Mouse (Mus musculus): ENCODE measurements around the gene Cacng2.

The Cacng2 gene

DNA sequence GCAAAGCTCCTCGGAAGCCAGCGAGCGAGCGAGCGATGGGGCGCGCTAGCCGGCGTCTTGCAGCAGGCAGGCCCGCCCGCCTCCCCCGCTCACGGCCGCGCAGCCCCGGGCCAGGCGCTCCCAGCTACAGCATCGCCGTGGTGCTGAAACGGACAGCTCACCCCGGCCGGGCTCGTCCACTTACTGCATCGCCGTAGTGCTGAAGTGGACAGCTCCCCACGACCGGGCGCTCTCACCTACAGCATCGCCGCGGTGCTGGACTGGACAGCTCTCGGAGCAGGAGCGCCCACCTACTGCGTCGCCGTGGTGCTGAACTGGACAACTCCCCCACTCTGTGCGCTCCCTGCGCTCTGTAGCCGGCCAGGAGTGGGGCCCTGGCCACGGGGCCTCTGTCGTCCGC, at the start of gene Cacng2:
TSS of gene Cacng2 (minus strand) at position 325 of the 400 bp plus-strand sequence.
- in situ Hi-C loops (cut with MboI, MseI) = no loop called here

DNA sequence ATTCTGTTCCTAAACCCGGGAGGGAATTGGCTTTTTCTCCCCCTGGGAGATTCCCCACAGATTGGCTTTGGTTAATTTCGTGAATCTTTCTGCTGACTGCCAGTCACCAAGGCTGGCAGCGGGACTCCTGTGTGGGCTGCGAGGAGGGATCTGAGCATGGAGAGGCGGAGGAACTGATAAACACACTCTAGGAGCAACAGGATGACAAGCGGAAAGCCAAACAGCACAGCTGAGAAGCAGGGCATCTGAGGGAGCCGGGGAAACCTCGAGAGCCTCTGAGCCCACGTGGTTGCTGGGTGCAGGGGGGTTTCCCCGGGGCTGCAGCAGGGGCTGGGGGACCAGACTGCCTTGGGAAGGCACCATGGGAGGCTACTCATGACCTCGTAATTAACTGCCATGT, 49.7 kb upstream of the Cacng2 start:
- in situ Hi-C loops (cut with MboI, MseI) = no loop called here

DNA sequence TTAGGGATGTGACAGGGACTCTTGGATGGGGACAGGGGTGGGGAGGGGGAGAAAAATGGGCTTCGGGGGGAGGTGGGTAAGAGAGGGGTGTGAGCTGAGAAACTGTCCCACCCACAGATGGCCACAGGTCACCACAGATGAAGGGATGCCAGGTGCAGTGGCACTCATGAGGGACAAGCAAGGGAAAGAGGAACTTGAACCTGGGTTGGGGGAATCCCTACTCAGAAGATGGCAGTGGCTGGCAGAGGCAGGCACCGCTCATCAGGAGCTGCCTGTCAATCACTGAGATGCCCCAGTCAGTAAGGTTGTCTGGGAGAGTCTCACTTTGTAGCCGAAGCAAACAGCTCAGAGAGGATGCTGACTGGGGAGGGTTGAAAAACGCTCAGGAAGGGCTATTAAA, 45.5 kb upstream of the Cacng2 start:
- in situ Hi-C loops (cut with MboI, MseI) = no loop called here

DNA sequence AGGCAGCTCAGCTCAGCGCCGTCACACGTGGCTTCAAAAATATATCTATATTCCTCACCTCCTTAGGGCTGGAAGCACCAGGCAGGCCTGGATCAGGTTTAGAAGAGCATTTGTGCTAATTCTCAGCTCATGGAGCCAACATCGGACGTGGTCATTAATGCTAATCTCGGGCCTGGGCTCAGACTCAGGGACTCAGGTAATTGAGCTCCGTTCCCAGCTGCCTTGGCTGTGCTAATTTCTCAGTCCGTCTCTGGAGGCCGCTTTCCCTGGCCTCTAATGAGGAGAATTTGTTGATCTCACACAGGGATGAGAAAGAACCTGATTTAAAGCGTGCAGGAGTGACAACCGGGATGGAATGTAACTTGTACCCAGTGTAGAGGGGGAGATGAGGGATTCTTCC, 44.6 kb upstream of the Cacng2 start:
- in situ Hi-C loops (cut with MboI, MseI) = no loop called here

DNA sequence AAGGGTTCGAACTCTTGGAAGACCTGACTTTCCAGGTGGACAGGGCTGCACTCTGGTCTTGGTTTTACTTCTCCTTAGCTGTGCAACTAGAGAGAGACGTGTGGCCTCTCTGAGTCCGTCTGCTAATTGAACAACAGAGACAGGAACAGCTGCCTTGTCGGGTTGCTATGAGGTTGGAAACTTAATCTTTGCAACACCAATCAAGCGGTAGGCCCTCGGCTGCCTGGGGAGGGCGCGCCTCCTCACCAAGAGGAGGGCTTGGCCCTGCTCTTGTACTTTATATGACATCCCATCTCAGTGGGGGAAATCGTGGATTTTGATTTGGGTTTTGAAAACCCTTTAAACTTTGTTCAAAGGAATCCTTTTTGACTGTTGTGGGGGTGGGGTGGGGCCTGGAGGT, 42.1 kb upstream of the Cacng2 start:
- in situ Hi-C loops (cut with MboI, MseI) = no loop called here

DNA sequence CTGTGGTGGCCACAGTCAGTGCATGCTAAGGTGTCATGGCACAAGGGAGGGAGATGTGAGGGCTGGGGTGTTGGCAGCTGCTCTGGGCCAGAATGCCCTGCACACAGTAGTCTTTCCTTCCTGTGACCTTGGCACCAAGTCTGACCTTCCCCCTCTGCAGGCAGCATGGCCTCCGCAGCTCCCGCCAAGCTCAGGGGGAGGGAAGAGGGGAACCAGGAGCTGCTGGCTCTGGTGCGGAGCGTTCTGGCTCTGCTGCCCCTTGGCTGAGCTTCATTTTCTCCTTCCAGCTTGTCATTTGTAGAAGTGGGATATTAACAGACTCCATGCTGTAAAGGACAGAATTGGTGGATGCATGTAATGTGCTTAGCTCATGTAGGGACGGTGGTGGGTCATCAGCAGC, 38.5 kb upstream of the Cacng2 start:
- in situ Hi-C loops (cut with MboI, MseI) = loop anchor here (10.0 kb wide), 1 partner anchor 1754 kb away; no protein-coding TSS in a partner anchor

DNA sequence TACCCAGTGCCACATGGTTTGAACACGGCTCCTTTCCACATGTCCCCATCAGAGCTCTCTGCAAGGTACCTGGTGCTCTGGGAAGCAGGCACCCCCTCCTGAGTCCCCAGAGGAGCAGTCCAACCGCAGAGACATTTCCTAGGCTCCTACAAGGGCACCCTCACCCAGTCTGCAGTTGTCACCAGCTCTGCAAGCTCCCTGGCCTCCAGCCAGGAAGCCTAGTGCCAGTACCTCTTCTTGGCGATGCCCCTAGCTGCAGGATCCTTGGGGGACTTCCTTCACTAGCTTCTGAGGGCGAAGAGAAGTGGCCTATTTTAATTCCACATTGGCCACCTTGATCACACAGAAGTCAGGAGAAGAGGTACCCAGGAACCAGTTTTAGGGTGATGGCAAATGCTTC, 38.0 kb upstream of the Cacng2 start:
- in situ Hi-C loops (cut with MboI, MseI) = loop anchor here (10.0 kb wide), 1 partner anchor 1753 kb away; no protein-coding TSS in a partner anchor

DNA sequence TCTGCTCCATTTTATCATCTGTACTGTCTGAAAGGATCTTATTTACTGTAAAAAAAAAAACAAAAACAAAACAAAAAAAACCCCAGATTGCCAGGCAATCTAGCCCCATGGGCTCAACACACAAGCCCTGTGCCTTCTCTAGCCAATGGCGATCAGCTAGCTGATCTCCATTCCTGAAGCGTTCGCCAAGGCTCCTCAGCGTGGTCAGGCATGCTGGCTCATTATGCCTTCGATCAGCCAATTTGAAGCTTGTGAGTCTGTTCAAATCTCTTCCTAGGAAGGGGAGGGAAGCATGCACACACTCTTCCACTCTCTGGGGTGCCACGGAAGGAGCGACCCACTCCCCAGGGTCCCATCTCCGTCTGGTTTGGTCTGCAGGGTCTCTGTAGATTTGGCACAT, 37.5 kb upstream of the Cacng2 start:
- in situ Hi-C loops (cut with MboI, MseI) = loop anchor here (10.0 kb wide), 1 partner anchor 1753 kb away; no protein-coding TSS in a partner anchor

DNA sequence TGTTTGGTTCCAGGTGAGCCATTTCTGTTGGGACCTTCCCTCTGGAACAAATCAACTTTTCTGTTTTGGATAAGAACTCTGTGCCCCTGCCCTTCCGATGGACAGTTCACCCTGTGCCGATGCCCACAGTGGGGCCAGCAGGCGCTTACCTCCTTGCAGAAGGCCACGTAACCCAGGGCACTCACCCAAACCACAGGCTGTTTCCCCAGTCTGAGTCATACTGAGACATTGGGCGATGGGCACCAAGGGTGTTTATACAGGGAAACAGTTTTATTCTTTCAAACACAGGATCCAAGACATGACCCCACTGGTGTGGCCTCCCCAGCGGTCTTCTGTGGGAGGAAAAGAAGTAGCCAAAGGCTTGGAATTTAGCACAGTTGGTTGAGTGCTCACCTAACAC, 35.6 kb upstream of the Cacng2 start:
- in situ Hi-C loops (cut with MboI, MseI) = loop anchor here (10.0 kb wide), 1 partner anchor 1751 kb away; no protein-coding TSS in a partner anchor

DNA sequence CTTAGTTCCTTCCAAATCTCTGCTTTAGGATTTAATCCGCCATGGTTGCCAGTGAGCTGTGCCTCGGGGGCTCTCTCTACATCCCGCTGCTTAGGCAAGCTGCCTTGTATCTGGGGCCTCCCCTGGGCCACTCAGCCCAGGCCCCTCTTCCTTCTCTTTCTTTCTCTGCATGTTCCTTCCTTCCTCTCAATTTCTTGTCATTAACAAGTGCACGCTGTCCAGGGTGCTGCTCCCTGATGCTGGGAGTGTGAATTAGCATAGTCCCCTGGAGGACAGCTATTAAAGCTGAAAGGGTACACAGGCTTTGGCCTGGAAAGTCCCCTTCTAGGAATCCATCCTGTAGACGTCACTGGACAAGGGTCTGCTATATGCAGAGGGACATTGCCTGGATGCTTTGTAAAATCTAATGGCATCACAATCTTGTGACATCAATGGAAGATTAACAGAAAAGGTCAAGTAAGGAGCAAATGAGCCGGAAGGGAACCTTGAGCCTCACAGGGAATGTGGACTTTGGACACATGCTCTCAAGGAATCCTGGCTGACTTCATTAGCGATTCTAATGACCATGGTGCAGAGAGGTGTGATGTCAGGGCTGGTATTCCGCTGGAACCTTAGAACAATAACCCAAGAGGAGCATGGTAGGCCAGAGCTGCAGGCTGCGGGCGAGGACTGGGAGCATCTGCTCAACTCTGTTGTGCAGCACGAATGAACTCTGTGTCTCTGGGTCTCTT, 33.4 kb upstream of the Cacng2 start:
- in situ Hi-C loops (cut with MboI, MseI) = loop anchor here (10.0 kb wide), 1 partner anchor 1748 kb away; no protein-coding TSS in a partner anchor

DNA sequence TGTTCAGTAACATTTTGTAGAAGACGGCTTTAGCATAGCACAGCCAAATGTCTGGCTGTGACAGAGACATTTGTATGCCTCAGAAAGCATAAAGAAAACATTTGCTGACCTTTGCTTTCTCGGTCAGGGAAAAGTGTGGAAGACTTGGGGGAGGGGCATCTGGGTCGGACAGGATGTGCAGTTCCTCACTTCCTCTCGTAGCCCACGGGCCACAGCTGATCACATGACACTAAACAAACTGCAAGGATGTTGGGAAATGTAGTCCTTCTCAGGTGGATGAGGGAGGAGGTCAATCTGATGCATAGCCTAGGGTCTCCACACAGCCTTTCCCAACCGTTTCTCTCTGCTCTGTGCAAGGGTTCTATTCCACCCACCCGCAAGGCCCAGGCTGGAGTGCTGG, 28.7 kb upstream of the Cacng2 start:
- in situ Hi-C loops (cut with MboI, MseI) = no loop called here

DNA sequence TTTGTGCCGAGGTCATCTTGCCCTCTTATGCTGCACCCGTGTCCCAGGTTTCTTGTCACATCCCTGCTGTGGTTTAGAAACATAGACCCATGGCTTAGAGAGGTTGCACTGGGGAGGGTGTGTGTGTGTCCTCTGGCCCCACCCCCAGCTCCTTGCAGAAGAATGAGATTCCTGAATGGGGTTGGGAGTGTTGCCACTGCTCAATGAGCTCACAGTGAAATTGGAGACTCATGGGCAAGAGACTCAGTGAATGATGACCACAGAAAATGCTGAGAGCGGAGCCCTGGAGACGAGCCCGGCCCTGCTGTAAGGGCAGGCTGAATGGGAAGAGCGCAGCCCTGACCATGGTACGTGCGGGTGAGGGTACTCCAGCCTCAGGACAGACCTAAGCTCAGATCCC, 20.4 kb upstream of the Cacng2 start:
- in situ Hi-C loops (cut with MboI, MseI) = no loop called here

DNA sequence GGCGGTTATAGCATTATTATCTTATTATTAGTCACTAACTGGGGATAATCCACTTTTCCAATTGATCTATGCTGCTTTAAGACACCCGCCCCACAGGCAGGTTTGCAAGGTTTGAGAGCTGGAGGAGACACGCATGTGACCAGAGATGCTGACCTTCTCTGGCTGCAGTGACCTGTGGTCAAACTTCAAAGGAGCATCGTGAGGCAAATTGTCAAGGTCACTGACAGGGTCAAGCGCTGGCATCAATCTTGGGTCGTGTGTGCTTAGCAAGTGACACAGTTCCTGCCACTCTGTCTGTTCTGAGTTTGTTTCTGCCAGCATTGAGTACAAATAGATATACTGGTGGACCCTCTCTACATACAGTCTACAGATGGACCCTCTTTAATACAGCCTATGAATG, 14.8 kb upstream of the Cacng2 start:
- in situ Hi-C loops (cut with MboI, MseI) = no loop called here

DNA sequence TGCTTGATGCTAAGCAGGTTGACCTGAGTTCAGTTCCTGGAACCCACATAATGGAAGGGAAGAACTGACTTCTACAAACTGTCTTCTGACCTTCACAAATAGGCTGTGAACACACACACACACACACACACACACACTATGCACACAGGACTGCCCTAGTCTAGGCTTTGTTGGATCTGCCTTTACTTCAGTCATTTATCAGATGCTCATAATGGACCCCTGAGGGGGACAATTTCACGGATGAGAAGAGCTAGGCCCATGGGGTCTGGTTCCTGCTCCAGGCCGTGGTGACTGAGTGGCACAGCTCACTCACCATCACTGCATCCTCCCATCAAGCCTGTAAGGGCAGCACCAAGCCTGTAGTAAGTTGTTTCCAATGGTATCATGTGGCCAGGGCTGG, 13.6 kb upstream of the Cacng2 start:
- in situ Hi-C loops (cut with MboI, MseI) = no loop called here

DNA sequence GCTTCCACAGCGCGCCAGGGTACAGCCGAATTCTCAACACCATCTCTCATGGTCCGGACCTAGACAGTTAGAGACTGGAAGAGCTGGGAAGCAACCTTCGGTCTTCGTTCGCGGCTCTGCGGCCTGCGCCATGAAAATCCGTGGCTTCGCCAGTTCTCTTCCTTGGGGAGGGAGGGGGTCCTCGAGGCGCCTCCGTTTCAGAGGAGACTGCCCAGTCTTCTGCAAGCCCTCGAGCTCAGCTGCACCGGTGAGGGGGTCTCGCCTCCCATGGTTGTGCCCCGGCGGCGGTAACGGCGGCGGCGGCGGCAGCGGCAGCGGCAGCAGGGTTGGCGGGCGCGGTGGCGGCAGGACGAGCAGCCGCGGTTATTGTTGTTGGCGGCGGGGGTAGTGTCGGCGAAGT, 580 bp downstream of the Cacng2 start:
- in situ Hi-C loops (cut with MboI, MseI) = no loop called here

DNA sequence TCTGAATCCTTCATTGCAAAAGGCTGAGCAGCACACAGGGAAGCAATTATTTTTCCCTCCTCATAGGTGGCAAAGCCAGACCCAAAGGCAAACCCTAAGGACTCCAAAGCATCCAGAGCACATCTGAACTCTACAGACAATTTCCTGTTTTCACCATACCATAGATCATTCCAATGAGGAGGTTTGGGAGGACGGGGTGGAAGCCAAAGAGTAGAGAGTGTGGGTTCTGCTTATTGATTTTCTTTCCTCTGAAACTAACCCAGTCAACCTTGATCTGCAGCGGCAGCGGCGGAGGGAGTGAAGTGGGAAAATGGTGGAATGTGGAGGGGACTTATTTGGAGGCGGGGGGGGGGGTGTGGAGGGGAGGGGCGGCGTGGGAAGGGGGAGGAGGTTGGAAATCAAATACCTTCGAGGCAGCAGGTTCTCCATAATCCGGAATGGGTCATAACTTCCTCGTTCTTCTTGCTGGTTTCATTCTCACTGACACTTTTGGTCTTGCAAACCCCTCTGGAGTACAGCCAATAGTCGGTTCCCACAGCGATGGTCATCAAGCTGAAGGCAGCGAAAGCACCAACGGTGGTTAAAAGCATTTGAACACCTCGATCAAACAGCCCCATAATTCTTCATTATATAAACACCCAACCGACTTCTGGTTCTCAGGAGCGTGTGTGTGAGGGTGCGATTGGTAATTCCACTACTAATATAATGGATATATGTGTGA, 1.4 kb downstream of the Cacng2 start:
- in situ Hi-C loops (cut with MboI, MseI) = no loop called here

DNA sequence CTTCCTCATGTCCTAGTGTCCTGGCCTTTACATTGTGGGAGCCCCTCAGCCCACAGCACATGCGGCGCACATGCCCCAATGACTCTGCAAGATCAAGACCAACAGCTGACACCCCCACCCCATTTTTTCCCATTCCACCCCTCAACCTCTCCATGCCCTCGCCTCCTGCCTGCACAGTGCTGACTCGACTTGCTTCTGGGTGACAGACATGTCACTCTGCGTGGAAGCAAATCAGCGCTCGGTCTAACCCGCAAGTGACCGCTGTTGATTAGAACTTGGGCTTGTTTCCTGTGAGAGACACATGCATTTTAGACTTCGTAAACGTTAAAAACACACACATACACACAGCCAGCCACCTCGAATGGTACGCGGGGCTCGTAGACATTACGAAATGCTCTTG, 2.1 kb downstream of the Cacng2 start:
- in situ Hi-C loops (cut with MboI, MseI) = no loop called here

DNA sequence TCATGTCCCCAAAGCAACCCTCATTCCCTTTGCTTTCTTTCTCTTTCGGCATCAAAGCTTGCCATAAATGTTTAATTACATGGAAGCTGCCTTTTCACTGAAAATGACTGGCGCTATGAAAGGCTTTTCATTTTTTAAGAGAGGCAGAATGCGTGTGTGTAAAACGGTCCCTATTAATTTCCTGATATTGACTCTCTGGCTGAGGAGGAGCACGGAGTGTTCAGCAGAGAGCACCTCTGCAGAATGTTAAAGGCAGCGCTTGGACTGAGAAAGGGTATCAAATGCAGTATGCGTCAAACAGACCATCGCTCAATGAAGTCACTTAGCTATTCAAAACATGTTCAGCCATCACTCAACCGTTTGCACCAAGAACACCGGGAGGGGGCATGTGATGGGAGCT, 2.9 kb downstream of the Cacng2 start:
- in situ Hi-C loops (cut with MboI, MseI) = no loop called here

DNA sequence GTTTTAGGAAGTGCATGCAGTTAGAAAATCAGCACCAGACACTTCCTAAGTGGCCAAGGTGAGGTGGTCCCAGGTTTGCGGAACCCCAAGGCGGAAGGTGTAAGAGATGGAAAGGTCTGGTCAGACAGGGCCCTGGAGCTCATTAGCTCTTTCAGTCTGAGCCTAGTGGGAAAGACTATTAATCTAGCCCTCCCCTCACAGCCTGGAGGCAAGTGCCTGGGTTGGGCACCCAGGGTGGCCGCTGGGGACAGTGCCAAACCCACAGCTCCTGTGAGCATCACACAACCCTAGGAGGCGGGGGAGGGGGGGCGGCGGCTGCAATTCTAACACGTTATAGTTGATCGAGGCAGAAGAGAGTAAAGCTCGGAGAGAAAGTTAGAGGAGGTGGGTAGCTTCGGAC, 3.6 kb downstream of the Cacng2 start:
- in situ Hi-C loops (cut with MboI, MseI) = no loop called here

DNA sequence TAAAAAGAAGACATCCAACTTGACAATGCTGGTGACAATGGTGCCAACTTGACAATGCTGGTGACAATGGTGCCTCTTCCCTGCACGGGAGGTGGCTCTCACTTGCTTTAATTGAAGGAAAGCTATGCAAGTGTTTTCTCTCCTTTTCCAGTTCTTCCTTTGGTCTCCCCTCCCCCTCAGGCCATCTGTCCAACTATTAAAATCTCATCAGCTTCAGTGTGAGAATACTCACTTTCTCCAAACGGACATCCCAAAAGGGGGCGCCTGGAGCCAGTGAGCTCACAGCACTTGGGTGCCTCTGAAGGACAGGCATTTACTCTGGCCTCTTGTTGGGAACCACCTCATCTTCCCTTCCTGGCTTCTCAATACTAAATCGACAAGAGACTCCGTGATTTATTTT, 20.3 kb downstream of the Cacng2 start:
- in situ Hi-C loops (cut with MboI, MseI) = no loop called here

DNA sequence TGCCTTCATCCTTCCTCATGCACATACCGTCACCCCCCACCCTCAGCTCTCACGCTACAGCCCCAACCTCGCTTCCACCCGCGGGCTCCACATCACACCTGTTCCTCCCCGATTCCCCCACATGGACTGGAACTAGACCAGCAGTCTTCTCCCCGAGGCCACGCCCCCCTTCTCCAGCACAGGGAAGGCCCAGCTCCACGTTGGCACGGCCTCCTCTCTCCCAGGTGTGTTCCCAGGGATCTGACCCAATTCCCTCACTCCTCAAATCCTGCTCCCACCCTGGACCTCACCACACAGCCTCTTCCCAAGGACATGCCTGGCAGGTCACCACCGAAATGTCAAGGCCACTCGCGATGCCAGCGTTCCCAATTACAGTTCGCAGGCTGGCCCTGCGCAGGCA, 23.8 kb downstream of the Cacng2 start:
- in situ Hi-C loops (cut with MboI, MseI) = no loop called here

DNA sequence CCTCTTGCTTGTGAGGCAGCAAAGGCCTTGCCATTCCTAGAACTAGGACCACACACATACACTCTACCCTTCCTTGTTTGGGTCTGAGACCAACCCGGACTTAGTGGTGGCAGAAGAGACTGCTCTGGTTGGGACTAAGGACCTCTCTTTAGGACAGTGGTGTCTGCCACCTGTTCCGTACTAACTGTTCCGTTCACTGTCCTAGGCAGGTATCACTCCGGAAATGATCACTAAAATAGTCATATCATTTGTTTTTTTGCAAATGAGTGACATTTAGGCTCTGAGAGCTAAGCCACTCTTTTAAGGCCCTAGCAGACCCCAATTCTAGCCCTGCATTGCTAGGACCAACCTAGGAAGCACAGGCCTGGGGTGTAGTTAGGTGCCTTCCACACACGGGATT, 26.2 kb downstream of the Cacng2 start:
- in situ Hi-C loops (cut with MboI, MseI) = no loop called here
